Mouse (Mus musculus): ENCODE results near the gene Mup20. TPM values are rescaled to one million over a fixed set of nuclear protein-coding genes. Genes with fewer than 3 reads are reported as not detected.
"Not testable (repeated sequence)": the region's sequence is repeated elsewhere in the genome, so short reads cannot be mapped to it uniquely, and the experiment has no call there.

Gene Mup20
- polyA plus RNA-seq (2015; fragmentation: Nextera tagmentation; extraction: Ambion mirVana): not detected in 2 replicates

DNA sequence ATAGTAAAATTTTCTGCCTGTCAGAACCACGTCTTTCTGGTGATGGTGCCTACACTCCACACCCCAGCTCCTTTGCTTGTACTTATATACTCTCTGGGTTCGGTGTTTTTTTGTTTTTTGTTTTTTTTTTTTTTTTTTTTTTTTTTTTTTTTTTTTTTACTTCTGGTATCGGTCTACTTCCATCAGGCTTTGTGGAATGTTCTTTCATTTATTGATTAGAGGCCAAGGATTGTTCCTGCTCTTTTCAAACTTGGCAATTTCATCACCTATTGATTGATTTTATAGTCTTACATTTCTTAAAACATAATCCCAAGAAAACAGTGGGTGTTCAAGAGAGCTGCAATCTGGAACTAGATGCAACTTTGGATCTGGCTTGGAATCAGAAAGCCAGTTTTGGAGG, at the start of gene Mup20:
TSS of gene Mup20 (minus strand) at position 101 of the 400 bp plus-strand sequence.
- WGBS (ENCODE audit: insufficient replicate concordance): 47% methylated on average over 3 of the region's 3 CpGs

DNA sequence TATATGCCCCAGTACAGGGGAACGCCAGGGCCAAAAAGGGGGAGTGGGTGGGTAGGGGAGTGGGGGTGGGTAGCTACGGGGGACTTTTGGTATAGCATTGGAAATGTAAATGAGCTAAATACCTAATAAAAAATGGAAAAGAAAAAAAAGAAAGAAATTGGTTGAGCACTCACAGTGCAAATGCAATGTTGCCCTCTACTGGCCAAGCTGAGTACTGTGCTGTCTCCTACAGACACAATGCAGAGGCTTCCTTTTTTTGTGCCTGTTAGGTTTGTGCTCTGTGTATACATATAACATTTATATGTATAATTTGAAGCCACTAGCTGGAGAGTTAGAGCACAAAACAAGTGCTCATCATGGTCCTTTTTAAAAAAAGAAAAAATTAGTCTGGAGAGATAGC, 49.4 kb upstream of the Mup20 start:
- H3K9me3 ChIP-seq (replicated peaks); H3K4me1 ChIP-seq (replicated peaks); H3K4me3 ChIP-seq (replicated peaks); H3K27ac ChIP-seq; H3K4me2 ChIP-seq; DNase-seq; ATAC-seq (ENCODE audit: low read depth); H3K27me3 ChIP-seq; H3K36me3 ChIP-seq; H3K9ac ChIP-seq: not testable (repeated sequence)
- WGBS (ENCODE audit: insufficient replicate concordance): 52% methylated on average over 2 of the region's 2 CpGs

More for the DNA sequence above, at the start of gene Mup20:
- not testable (repeated sequence) for H3K4me1 ChIP-seq (replicated peaks); H3K36me3 ChIP-seq; H3K27me3 ChIP-seq; H3K4me3 ChIP-seq (replicated peaks); ATAC-seq (ENCODE audit: low read depth); H3K9ac ChIP-seq; DNase-seq; H3K4me2 ChIP-seq; H3K27ac ChIP-seq; H3K9me3 ChIP-seq (replicated peaks)

DNA sequence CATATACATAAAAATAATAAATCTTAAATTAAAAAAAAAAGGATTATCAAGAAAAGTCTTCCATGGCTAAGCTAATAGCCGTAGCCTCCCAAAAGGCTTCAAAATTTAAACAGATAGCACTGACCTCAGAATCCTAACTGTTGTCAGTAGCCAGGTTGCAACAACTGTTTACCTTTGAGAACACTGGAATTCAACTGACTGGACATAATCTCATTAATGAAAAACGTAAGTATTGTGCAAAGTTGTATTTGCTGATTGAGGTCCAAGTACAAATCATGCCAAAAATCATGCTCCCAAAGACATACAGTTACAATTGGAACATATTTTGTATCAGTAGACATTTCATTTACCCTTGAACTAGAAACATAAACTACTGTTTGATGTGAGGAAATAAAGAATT, 34.0 kb upstream of the Mup20 start:
- Histone ChIP-seq H3K4me3 (replicated peaks) (no peak overlapping the region), H3K4me1 (replicated peaks) (no peaks in the 10 kb centered on the region), H3K36me3 (no peaks in the 10 kb centered on the region), H3K27ac (no peak overlapping the region), H3K9me3 (replicated peaks) (no peaks in the 10 kb centered on the region), H3K9ac (no peak overlapping the region), H3K27me3 (no peaks in the 10 kb centered on the region), H3K4me2 (no peak overlapping the region)
- WGBS (ENCODE audit: insufficient replicate concordance): 63% methylated on average over 2 of the region's 2 CpGs
- ATAC-seq (ENCODE audit: low read depth) (no peak), DNase-seq (no peak)

DNA sequence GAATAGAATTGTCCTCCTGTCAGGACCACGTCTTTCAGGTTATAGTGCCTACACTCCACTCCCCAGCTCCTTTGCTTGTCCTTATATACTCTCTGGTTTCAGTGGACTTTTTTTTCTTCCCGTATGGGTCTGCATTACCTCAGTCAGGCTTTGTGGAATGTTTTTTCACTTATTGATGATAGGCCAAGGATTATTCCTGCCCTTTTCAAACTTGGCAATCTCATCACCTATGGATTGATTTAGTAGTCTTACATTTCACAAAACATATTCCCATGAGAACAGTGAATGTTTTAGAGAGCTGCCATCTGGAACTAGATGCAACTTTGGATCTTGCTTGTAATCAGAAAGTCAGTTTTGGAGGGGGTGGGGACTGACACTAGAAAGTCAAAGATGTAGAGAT, 33.3 kb upstream of the Mup20 start, which contains the start of gene Mup3:
TSS of gene Mup3 (minus strand) at position 102 of the 400 bp plus-strand sequence.
- Histone ChIP-seq H3K4me1 (replicated peaks) (no peaks in the 10 kb centered on the region), H3K36me3 (no peaks in the 10 kb centered on the region), H3K9me3 (replicated peaks) (no peaks in the 10 kb centered on the region), H3K27me3 (no peaks in the 10 kb centered on the region), H3K4me2 (no peak within 1 kb of the TSS), H3K4me3 (replicated peaks) (no peak within 1 kb of the TSS), H3K27ac (no peak within 1 kb of the TSS), H3K9ac (no peak within 1 kb of the TSS)
- ATAC-seq (ENCODE audit: low read depth) (no peak), DNase-seq (no peak)
- 52% methylated on average over 2 of the region's 2 CpGs for WGBS (ENCODE audit: insufficient replicate concordance)

DNA sequence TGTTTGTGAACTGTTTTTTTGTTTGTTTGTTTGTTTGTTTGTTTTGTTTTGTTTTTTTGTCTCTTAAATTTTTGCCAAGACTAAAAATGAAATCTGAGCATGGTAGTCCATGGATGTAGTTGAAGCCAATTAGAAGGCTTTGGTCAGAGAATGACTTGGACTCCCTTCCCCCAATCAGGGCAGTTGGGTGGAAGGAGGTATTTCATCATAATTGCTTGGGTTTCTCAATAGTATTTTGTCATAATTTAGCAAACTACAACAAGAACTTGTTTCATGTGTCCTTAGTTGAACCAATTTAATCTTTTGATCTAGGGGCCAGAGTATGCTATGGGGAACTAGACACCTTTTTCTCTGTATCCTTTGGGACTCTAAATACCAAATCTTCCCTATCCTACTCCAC, 28.8 kb upstream of the Mup20 start:
- no peak for ATAC-seq (ENCODE audit: low read depth)
- no peaks in the 10 kb centered on the region for H3K9me3 ChIP-seq (replicated peaks)
- no peaks in the 10 kb centered on the region for H3K36me3 ChIP-seq
- no peak for DNase-seq
- no peak overlapping the region for H3K4me2 ChIP-seq
- no peaks in the 10 kb centered on the region for H3K27me3 ChIP-seq
- no peak overlapping the region for H3K4me3 ChIP-seq (replicated peaks)
- no peaks in the 10 kb centered on the region for H3K4me1 ChIP-seq (replicated peaks)
- no peak overlapping the region for H3K27ac ChIP-seq
- H3K9ac ChIP-seq: no peak overlapping the region

DNA sequence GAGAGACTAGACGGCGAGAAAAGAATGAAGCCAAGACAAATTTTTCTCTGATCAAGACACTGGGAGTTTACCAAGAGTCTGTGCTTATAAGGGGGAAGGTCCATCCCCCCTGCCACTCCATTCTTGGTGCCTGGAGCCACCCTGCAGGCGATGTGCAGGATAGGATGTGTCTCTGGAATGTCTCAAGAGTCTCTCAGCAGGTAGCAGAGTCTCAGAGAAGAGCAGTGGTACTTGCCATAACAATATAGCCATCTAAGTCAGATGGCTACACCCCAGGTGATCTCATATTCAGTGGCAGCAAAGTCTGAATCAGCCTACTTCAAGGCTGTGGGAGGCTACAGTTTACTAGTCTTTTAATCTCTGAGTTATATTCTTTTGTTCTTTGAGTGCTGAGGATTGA, 21.2 kb upstream of the Mup20 start:
- no peaks in the 10 kb centered on the region for H3K27me3 ChIP-seq
- H3K9ac ChIP-seq: no peak overlapping the region
- no peaks in the 10 kb centered on the region for H3K4me1 ChIP-seq (replicated peaks)
- H3K9me3 ChIP-seq (replicated peaks): no peaks in the 10 kb centered on the region
- WGBS (ENCODE audit: insufficient replicate concordance): 44% methylated on average over 3 of the region's 3 CpGs
- H3K27ac ChIP-seq: no peak overlapping the region
- DNase-seq (no peak), ATAC-seq (ENCODE audit: low read depth) (no peak)
- H3K4me3 ChIP-seq (replicated peaks): no peak overlapping the region
- no peaks in the 10 kb centered on the region for H3K36me3 ChIP-seq
- no peak overlapping the region for H3K4me2 ChIP-seq

DNA sequence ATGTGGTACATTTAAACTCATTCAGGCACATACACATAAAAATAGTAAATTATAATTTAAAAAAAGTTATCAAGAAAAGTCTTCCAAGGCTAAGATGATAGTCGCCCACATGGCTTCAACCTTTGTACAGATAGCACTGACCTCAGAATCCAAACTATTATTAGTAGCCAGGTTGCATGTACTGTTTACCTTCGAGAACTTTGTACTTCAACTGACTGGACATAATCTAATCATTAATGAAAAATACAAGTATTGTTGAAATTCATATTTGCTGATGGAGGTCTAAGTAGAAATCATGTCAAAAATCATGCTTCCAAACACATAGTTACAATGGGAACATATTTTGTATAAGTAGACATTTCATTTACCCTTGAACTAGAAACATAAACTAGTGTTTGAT, 822 bp upstream of the Mup20 start:
- H3K9ac ChIP-seq; H3K36me3 ChIP-seq; H3K27ac ChIP-seq; H3K4me3 ChIP-seq (replicated peaks); ATAC-seq (ENCODE audit: low read depth); H3K9me3 ChIP-seq (replicated peaks); DNase-seq; H3K4me2 ChIP-seq; H3K4me1 ChIP-seq (replicated peaks); H3K27me3 ChIP-seq: not testable (repeated sequence)
- WGBS (ENCODE audit: insufficient replicate concordance): 45% methylated on average over 2 of the region's 2 CpGs

DNA sequence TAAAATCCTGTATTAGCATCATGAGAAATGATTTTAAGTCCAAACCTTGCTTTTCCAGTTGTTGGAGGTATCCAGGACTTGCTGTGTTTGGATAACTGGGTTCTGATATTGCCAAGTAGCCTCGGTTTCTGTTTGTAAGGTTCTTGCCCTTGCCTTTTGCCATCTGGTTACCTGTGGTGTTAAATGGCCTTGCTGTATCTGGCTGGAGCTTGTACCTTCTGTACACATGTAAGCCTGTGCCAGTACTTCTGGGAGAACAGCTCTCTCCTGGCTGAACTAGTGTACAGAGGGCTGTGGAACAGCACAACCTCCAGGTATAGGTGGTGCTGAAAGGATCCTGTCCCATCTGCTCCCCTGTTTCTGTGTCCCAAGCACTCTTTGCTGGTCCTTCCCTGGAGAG, 27.7 kb downstream of the Mup20 start:
- Histone ChIP-seq H3K4me1 (replicated peaks) (no peaks in the 10 kb centered on the region), H3K27me3 (no peaks in the 10 kb centered on the region), H3K27ac (no peak overlapping the region), H3K9ac (no peak overlapping the region), H3K4me2 (no peak overlapping the region), H3K4me3 (replicated peaks) (no peak overlapping the region), H3K36me3 (no peaks in the 10 kb centered on the region), H3K9me3 (replicated peaks) (no peaks in the 10 kb centered on the region)
- WGBS (ENCODE audit: insufficient replicate concordance): 53% methylated on average over 1 of the region's 1 CpGs
- DNase-seq (no peak), ATAC-seq (ENCODE audit: low read depth) (no peak)

DNA sequence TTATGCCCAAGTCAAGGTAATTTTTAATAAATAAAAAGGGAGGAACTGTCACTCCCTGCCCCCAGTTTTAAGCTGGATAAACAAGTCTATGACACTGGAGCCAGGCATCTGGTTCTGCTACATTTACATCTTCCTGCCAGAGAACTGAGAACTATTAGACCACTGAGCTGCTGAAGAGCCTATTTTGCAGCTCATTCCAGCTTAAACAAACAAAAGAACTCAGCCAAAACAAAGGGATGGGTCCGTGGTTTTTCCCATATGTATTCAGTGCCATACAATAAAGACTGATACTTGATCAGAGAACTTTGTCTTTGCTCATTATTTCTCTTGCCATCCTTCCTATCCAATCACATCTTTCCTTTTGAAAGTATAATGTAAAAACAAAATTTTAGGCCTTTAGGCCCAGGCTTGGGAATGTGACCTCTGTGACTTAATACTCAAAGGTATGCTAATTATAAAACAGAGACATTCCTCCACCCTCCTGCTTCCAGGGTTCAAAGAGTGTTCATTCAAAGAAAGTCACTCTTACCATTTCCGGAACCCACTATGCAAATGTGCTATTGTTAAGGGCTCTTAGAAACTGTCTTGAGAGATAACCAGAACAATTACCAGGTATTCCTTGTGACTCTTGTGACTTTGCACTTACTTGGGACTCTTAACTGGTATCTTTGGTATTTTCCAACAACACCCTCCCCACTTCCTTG, 29.6 kb downstream of the Mup20 start:
- no peak overlapping the region for H3K4me3 ChIP-seq (replicated peaks)
- H3K9ac ChIP-seq: no peak overlapping the region
- no peaks in the 10 kb centered on the region for H3K27me3 ChIP-seq
- H3K9me3 ChIP-seq (replicated peaks): no peaks in the 10 kb centered on the region
- H3K4me1 ChIP-seq (replicated peaks): no peaks in the 10 kb centered on the region
- WGBS (ENCODE audit: insufficient replicate concordance): 48% methylated on average over 2 of the region's 2 CpGs
- DNase-seq: no peak
- no peak overlapping the region for H3K4me2 ChIP-seq
- no peak overlapping the region for H3K27ac ChIP-seq
- ATAC-seq (ENCODE audit: low read depth): no peak
- H3K36me3 ChIP-seq: no peaks in the 10 kb centered on the region

DNA sequence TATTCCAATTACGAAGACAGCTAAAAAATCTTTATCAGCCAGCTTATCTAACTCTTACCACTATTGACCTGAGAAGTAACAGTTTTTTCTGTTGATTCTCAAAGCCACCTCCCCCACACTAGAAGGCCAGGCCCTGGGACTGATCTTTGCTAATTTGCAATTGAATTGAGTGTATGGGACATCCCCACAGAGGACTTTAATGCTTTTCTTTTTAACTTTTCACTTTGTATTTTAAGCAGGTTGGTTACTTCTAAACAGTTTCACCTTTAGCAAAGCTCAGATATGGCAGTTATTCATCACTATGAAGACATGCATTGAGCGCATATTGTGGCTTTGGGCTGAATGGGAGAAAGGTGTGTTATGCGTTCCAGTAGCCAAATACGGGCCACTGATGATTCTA, 30.3 kb downstream of the Mup20 start:
- Histone ChIP-seq H3K9ac (no peak overlapping the region), H3K4me1 (replicated peaks) (no peaks in the 10 kb centered on the region), H3K9me3 (replicated peaks) (no peaks in the 10 kb centered on the region), H3K4me3 (replicated peaks) (no peak overlapping the region), H3K36me3 (no peaks in the 10 kb centered on the region), H3K4me2 (no peak overlapping the region), H3K27ac (no peak overlapping the region), H3K27me3 (no peaks in the 10 kb centered on the region)
- no peak for DNase-seq
- WGBS (ENCODE audit: insufficient replicate concordance): 64% methylated on average over 4 of the region's 4 CpGs
- ATAC-seq (ENCODE audit: low read depth): no peak

DNA sequence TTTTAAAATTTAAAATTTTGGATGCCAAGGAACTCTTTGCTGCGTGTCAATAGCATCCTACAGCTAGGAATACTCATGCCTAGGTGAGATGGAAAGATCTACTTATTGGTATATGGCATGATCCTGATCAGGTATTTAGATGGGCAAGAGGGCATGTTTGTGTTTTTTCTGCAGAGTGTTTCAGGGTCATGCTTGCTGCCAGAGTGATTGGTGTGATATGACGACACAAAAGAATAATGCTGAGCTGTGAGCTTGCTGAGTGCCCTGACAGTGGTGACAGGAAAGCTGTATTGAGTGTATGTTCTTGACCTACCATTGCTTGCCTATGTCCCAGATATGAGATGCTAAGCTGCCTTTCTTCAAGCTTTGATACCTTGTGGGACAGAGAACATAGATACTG, 30.8 kb downstream of the Mup20 start:
- Histone ChIP-seq H3K9me3 (replicated peaks) (no peaks in the 10 kb centered on the region), H3K36me3 (no peaks in the 10 kb centered on the region), H3K9ac (no peak overlapping the region), H3K4me1 (replicated peaks) (no peaks in the 10 kb centered on the region), H3K4me3 (replicated peaks) (no peak overlapping the region), H3K27me3 (no peaks in the 10 kb centered on the region), H3K4me2 (no peak overlapping the region), H3K27ac (no peak overlapping the region)
- no peak for DNase-seq
- no peak for ATAC-seq (ENCODE audit: low read depth)
- WGBS (ENCODE audit: insufficient replicate concordance): 51% methylated on average over 2 of the region's 2 CpGs

DNA sequence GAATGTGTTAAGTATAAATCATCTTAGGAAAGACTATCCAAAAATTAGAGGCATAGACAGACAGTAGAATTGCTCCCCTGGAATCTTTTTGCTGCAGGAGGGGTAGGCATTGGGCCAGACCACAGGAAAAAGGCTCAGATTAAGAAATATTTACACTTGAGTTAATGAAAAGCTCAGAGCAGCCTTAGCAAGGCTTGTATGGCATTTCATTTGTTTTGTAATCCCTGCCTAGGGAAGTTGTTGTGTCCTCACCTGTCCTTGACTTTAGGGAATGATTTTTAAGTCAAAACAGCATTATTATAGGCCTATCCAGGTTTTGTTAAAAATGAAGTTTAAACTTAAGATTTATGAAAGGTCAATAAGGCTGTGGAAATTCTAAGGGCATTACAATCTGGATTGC, 33.4 kb downstream of the Mup20 start:
- H3K27me3 ChIP-seq; H3K9me3 ChIP-seq (replicated peaks); H3K4me2 ChIP-seq; DNase-seq; H3K4me1 ChIP-seq (replicated peaks); H3K27ac ChIP-seq; H3K36me3 ChIP-seq; H3K4me3 ChIP-seq (replicated peaks); H3K9ac ChIP-seq; ATAC-seq (ENCODE audit: low read depth): not testable (repeated sequence)
